Mouse (Mus musculus) bone marrow macrophage, adult 2 months (primary cell): Measurements from ENCODE around the gene Nfil3.

Experiments
- CTCF ChIP-seq: IDR thresholded peaks from 2 replicates; pipeline ENCODE4 v1.5.1; 2012; ENCODE audit warnings: low read depth, mild to moderate bottlenecking, low read length, moderate library complexity
- POLR2A ChIP-seq: IDR thresholded peaks from 2 replicates; pipeline ENCODE4 v1.6.1; 2012; ENCODE audit warnings: mild to moderate bottlenecking, low read depth, low read length, borderline replicate concordance

- TF ChIP-seq CTCF: no peak
- no peak for TF ChIP-seq POLR2A
Measured at GRCm38 (mm10) chr13:52974676-52975075, 6.2 kb downstream of the Nfil3 start.
